Mouse (Mus musculus) midbrain, embryonic 10.5 days (tissue): ENCODE data around the gene Glt6d1. TPM values are rescaled to one million over a fixed set of nuclear protein-coding genes. Genes with fewer than 3 reads are reported as not detected.

Source experiments
- DNase-seq: peaks from one replicate; pipeline ENCODE4 v3.0.0-alpha.2; 2017; ENCODE audit warnings: low spot score
- H3K27ac ChIP-seq: fragments of 300-500 bp; sonication (generic); replicated peaks from 2 replicates; pipeline ENCODE4 v1.5.1; 2016; ENCODE audit warnings: mild to moderate bottlenecking
- H3K27me3 ChIP-seq: fragments of 300-500 bp; sonication (generic); 2 replicates; pipeline ENCODE4 v1.6.1; 2016; ENCODE audit warnings: low read depth, mild to moderate bottlenecking; ENCODE audit not compliant: poor library complexity, severe bottlenecking
- H3K36me3 ChIP-seq: fragments of 300-500 bp; sonication (generic); 2 replicates; pipeline ENCODE4 v1.6.1; 2016; ENCODE audit warnings: mild to moderate bottlenecking, moderate library complexity
- H3K4me1 ChIP-seq: fragments of 300-500 bp; sonication (generic); 2 replicates; pipeline ENCODE4 v1.6.1; 2016
- H3K4me3 ChIP-seq: fragments of 300-500 bp; sonication (generic); 2 replicates; pipeline ENCODE4 v1.5.1; 2016; ENCODE audit warnings: mild to moderate bottlenecking, moderate library complexity
- H3K9me3 ChIP-seq: fragments of 300-500 bp; sonication (generic); replicated peaks from 2 replicates; pipeline ENCODE4 v1.6.1; 2016; ENCODE audit warnings: mild to moderate bottlenecking
- WGBS: fragments of 180-500 bp; shearing (Covaris S2); methylation state at CpG from one replicate; pipeline ENCODE4 v1.1.7; 2016; 5-methylcytosine and 5-hydroxymethylcytosine counted together
- polyA plus RNA-seq: library from polyadenylated mRNA; unstranded; fragments of >200 nt; fragmentation: Nextera tagmentation; extraction: Ambion mirVana; gene quantifications from 2 replicates; pipeline ENCODE4 v1.2.1, GENCODE M21; 2016

Glt6d1 gene
- polyA plus RNA-seq, 1 experiment from 2014 or later, result not detected

GRCm38 (mm10) chr2:25781957-25782356, 33.7 kb downstream of the Glt6d1 start, which contains the start of gene Gm13539:
Gene Gm13539, plus strand, starts transcription at chr2:25782257.
- DNase-seq, result no peak
- 74% methylated on average over 3 of the region's 3 CpGs for WGBS
- H3K4me3 ChIP-seq, result no peak within 1 kb of the TSS
- no peaks in the 10 kb centered on the region for H3K27me3 ChIP-seq
- peaks cover 12% of the 10 kb centered on the region for H3K4me1 ChIP-seq
- H3K27ac ChIP-seq, result no peak within 1 kb of the TSS
- H3K9me3 ChIP-seq, result no peaks in the 10 kb centered on the region
- H3K36me3 ChIP-seq, result no peaks in the 10 kb centered on the region

GRCm38 (mm10) chr2:25780921-25781320, 34.7 kb downstream of the Glt6d1 start:
- no peaks in the 10 kb centered on the region for H3K9me3 ChIP-seq
- no peaks in the 10 kb centered on the region for H3K27me3 ChIP-seq
- no peak for DNase-seq
- peaks cover 9% of the 10 kb centered on the region for H3K4me1 ChIP-seq
- no peaks in the 10 kb centered on the region for H3K36me3 ChIP-seq
- WGBS, result 72% methylated on average over 4 of the region's 4 CpGs
- no peak overlapping the region for H3K27ac ChIP-seq
- H3K4me3 ChIP-seq, result no peak overlapping the region

- no peak for DNase-seq
- 92% methylated on average over 9 of the region's 9 CpGs for WGBS
- Histone ChIP-seq H3K36me3 (no peaks in the 10 kb centered on the region), H3K27ac (no peak overlapping the region), H3K4me3 (no peak overlapping the region), H3K27me3 (no peaks in the 10 kb centered on the region), H3K9me3 (no peaks in the 10 kb centered on the region), H3K4me1 (peaks cover 7% of the 10 kb centered on the region)
These were observed 36.6 kb downstream of the Glt6d1 start for GRCm38 (mm10) chr2:25779076-25779475.

- Histone ChIP-seq H3K27me3 (no peaks in the 10 kb centered on the region), H3K27ac (no peak within 1 kb of the TSS), H3K9me3 (no peaks in the 10 kb centered on the region), H3K4me1 (peaks cover 7% of the 10 kb centered on the region), H3K36me3 (no peaks in the 10 kb centered on the region), H3K4me3 (no peak within 1 kb of the TSS)
- no peak for DNase-seq
- WGBS, result 88% methylated on average over 1 of the region's 1 CpGs
These were observed 38.9 kb downstream of the Glt6d1 start, which contains the start of gene Lcn11 for GRCm38 (mm10) chr2:25776717-25777116. Gene Lcn11, plus strand, starts transcription at chr2:25777017.

GRCm38 (mm10) chr2:25775991-25776390, 39.7 kb downstream of the Glt6d1 start:
- H3K4me1 ChIP-seq, result peaks cover 7% of the 10 kb centered on the region
- no peaks in the 10 kb centered on the region for H3K27me3 ChIP-seq
- no peaks in the 10 kb centered on the region for H3K9me3 ChIP-seq
- no peaks in the 10 kb centered on the region for H3K36me3 ChIP-seq
- no peak overlapping the region for H3K27ac ChIP-seq
- no peak for DNase-seq
- 57% methylated on average over 3 of the region's 3 CpGs for WGBS
- no peak overlapping the region for H3K4me3 ChIP-seq

DNA sequence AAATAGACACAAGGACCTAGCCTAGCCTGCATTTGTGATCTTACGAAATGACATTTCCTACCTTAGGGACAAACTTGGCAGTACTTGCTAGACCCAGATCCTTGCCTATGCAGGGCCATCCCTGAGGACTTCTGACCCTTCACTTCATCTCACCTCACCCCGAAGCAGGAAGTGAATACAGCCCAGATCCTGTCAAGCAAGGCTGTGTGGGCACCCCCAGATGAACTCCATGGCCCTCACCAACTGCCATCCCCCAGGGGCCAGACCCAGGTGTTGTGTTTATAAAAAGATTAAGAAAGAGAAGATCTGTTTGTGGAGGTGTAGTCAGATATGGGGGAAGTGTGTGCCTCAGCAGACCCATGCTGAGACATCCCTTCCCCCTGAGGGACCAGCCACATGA, 41.0 kb downstream of the Glt6d1 start:
- whole genome bisulfite sequencing, result 75% methylated on average over 2 of the region's 2 CpGs
- Histone ChIP-seq H3K27ac (no peak overlapping the region), H3K9me3 (no peaks in the 10 kb centered on the region), H3K4me3 (no peak overlapping the region), H3K4me1 (peaks cover 7% of the 10 kb centered on the region), H3K27me3 (no peaks in the 10 kb centered on the region), H3K36me3 (no peaks in the 10 kb centered on the region)
- no peak for DNase-seq

GRCm38 (mm10) chr2:25773507-25773906, 42.1 kb downstream of the Glt6d1 start:
- Histone ChIP-seq H3K27ac (no peak overlapping the region), H3K4me3 (no peak overlapping the region), H3K9me3 (no peaks in the 10 kb centered on the region), H3K27me3 (no peaks in the 10 kb centered on the region), H3K36me3 (no peaks in the 10 kb centered on the region), H3K4me1 (peaks cover 7% of the 10 kb centered on the region)
- DNase-seq, result no peak
- 88% methylated on average over 2 of the region's 2 CpGs for WGBS

DNA sequence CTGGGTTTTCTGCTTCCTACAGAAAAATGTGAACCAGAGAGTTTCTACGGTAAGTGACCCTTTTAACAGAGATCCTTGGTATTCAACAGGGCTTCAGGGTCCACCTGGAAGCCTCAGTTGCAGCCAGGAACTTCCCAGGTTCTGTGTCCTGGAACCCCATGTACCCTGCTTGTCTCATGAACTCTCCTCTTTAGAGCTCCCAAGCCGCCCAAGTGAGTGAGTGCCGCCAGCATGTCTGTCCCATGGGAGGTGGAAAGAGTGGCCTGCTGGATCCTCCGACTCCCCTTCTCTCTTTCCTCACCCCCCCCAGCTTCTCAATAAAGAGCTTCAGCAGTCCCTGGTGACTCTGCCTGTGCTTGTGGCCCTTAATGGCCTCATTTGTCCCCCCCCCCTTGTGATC, 47.9 kb downstream of the Glt6d1 start:
- WGBS, result 89% methylated on average over 4 of the region's 4 CpGs
- Histone ChIP-seq H3K4me3 (no peak overlapping the region), H3K36me3 (no peaks in the 10 kb centered on the region), H3K4me1 (no peaks in the 10 kb centered on the region), H3K27me3 (no peaks in the 10 kb centered on the region), H3K9me3 (no peaks in the 10 kb centered on the region), H3K27ac (no peak overlapping the region)
- DNase-seq, result no peak

- no peaks in the 10 kb centered on the region for H3K36me3 ChIP-seq
- H3K4me1 ChIP-seq, result no peaks in the 10 kb centered on the region
- no peaks in the 10 kb centered on the region for H3K9me3 ChIP-seq
- no peaks in the 10 kb centered on the region for H3K27me3 ChIP-seq
- no peak for DNase-seq
- no peak within 1 kb of the TSS for H3K4me3 ChIP-seq
- WGBS, result 67% methylated on average over 2 of the region's 2 CpGs
- no peak within 1 kb of the TSS for H3K27ac ChIP-seq
These were observed 50.4 kb downstream of the Glt6d1 start, which contains the start of gene Lcn3 for GRCm38 (mm10) chr2:25765269-25765668. Gene Lcn3, plus strand, starts transcription at chr2:25765569.

- H3K27ac ChIP-seq, result no peak overlapping the region
- H3K27me3 ChIP-seq, result no peaks in the 10 kb centered on the region
- DNase-seq, result no peak
- no peaks in the 10 kb centered on the region for H3K4me1 ChIP-seq
- no peaks in the 10 kb centered on the region for H3K9me3 ChIP-seq
- no peak overlapping the region for H3K4me3 ChIP-seq
- H3K36me3 ChIP-seq, result no peaks in the 10 kb centered on the region
- 56% methylated on average over 4 of the region's 4 CpGs for WGBS
These were observed 57.5 kb downstream of the Glt6d1 start for GRCm38 (mm10) chr2:25758064-25758625.

- no peak overlapping the region for H3K27ac ChIP-seq
- H3K4me1 ChIP-seq, result no peaks in the 10 kb centered on the region
- no peaks in the 10 kb centered on the region for H3K9me3 ChIP-seq
- no peak overlapping the region for H3K4me3 ChIP-seq
- no peaks in the 10 kb centered on the region for H3K36me3 ChIP-seq
- 90% methylated on average over 1 of the region's 1 CpGs for WGBS
- no peaks in the 10 kb centered on the region for H3K27me3 ChIP-seq
- no peak for DNase-seq
These were observed 61.4 kb downstream of the Glt6d1 start for GRCm38 (mm10) chr2:25754201-25754600.
